Mouse (Mus musculus) heart, postnatal 0 days (tissue): ENCODE results near the gene Rbpms2.

Experiments
- CTCF ChIP-seq: IDR thresholded peaks from 2 replicates; pipeline ENCODE4 v1.5.1; 2016; ENCODE audit warnings: antibody characterized with exemption, control low read depth, low read depth
- EP300 ChIP-seq: IDR thresholded peaks from 2 replicates; pipeline ENCODE4 v1.6.1; 2016; ENCODE audit warnings: antibody characterized with exemption, low read depth

GRCm38 (mm10) chr9:65606321-65607109 is 22.9 kb upstream of the Rbpms2 start:
- TF ChIP-seq CTCF (no peak), EP300 (no peak)
